Comparison of ENCODE assay signal across 24 mouse cellular contexts in the genomic region with DNA sequence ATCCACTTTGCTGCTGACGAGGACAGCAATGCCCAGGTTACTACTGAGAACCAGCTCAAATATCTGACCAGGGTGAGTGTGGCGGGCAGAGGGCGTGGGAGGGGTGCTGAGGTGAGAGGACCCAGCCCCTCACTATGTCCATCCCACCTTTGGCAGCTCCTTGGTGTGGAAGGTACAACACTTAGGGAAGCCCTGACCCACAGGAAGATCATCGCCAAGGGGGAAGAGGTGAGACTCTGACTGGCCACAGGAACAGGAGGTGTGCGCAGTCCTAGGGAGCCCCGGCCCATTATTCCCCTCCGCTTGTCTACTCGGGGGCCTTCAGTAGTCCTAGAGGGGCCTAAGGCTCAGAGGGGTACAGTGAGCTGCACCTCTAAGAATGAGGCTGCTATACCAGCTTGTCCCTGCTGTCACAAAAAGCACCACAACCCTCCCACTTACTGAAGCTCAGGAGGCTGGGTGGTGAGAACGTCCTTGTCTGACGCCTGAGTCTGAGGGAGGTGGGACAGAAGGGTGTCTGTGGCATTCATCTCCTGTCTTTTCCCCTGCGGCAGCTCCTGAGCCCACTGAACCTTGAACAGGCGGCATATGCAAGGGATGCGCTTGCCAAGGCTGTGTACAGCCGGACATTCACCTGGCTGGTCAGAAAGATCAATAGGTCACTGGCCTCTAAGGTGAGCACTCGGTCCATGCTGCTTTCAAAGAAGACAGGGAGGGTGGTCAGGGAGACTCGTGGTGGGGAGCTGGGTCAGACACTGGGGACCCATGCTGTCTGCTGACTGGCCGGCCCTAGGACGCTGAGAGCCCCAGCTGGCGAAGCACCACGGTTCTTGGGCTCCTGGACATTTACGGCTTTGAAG.
"Had no signal": no experiment of that assay in that cellular context is flagged by ENCODE, and none has a peak within 500 bp of the region (broad histone marks: within the 10 kb centered on the region; RNA-seq: fewer than 3 reads in every experiment).

No protein-coding gene starts in this region.

- H3K9ac ChIP-seq: limb, embryonic 12.5 days; limb, embryonic 15.5 days; lung, embryonic 15.5 days; midbrain, embryonic 13.5 days; neural tube, embryonic 13.5 days; stomach, embryonic 15.5 days had no signal

- H3K4me2 ChIP-seq: limb, embryonic 12.5 days; limb, embryonic 15.5 days; lung, embryonic 15.5 days; midbrain, embryonic 13.5 days; neural tube, embryonic 13.5 days; stomach, embryonic 15.5 days had no signal

- H3K27ac ChIP-seq: limb, embryonic 12.5 days; limb, embryonic 15.5 days; lung, embryonic 15.5 days; midbrain, embryonic 10.5 days; midbrain, embryonic 13.5 days; neural tube, embryonic 13.5 days; stomach, embryonic 15.5 days had no signal

- H3K4me3 ChIP-seq: limb, embryonic 12.5 days; limb, embryonic 15.5 days; lung, embryonic 15.5 days; midbrain, embryonic 10.5 days; midbrain, embryonic 13.5 days; myocyte; neural tube, embryonic 13.5 days; stomach, embryonic 15.5 days had no signal

- H3K9me3 ChIP-seq: limb, embryonic 12.5 days; limb, embryonic 15.5 days; lung, embryonic 15.5 days; megakaryocyte, embryonic 14.5 days; midbrain, embryonic 10.5 days; midbrain, embryonic 13.5 days; neural tube, embryonic 13.5 days; stomach, embryonic 15.5 days had no signal

- DNase-seq: kidney, adult 18-20 months; kidney, postnatal 10 days; kidney, postnatal 36 days; left cerebral cortex, postnatal 4 days; lung, adult 18-20 months; lung, postnatal 10 days; lung, postnatal 36 days; retina, postnatal 1 day; right cerebral cortex, postnatal 25 days; spleen, adult 18-20 months; thymus, adult 2 months; thymus, postnatal 14 days; thymus, postnatal 4 days had no signal

- ATAC-seq: intestine, embryonic 16.5 days; midbrain, embryonic 13.5 days; midbrain, embryonic 16.5 days had no signal

- H3K27me3 ChIP-seq: limb, embryonic 15.5 days; lung, embryonic 15.5 days; megakaryocyte, embryonic 14.5 days; stomach, embryonic 15.5 days had no signal
